Mouse (Mus musculus) liver, adult 2 months (tissue): ENCODE measurements around the gene Ddx6.

Experiments
- CTCF ChIP-seq: fragments of 200-500 bp; IDR thresholded peaks from 2 replicates; pipeline ENCODE4 v1.5.1; 2011; ENCODE audit warnings: low read depth, low read length, control low read depth
- POLR2A ChIP-seq: fragments of 200-500 bp; IDR thresholded peaks from 2 replicates; pipeline ENCODE4 v1.6.1; 2011; ENCODE audit warnings: low read length, control low read depth; ENCODE audit not compliant: insufficient read depth; ENCODE audit errors: extremely low read depth

- TF ChIP-seq POLR2A: no peak
- no peak for TF ChIP-seq CTCF
Measured at GRCm38 (mm10) chr9:44653896-44654295, 49.2 kb downstream of the Ddx6 start.
